Mouse (Mus musculus): ENCODE data around the gene Ubl5. TPM values are rescaled to one million over a fixed set of nuclear protein-coding genes. Genes with fewer than 3 reads are reported as not detected.
"Not testable (repeated sequence)": the region's sequence is repeated elsewhere in the genome, so short reads cannot be mapped to it uniquely, and the experiment has no call there.

Gene Ubl5
- total RNA-seq, 2 experiments from 2014 or later = 287 to 295 TPM

- no peak for DNase-seq (ENCODE audit: low spot score in 2 of 2)
Observed at GRCm38 (mm10) chr9:20653859-20654258, 11.2 kb downstream of the Ubl5 start.

GRCm38 (mm10) chr9:20657546-20657945 is 14.9 kb downstream of the Ubl5 start:
- no peak for DNase-seq (ENCODE audit: low spot score in 2 of 2)

GRCm38 (mm10) chr9:20662325-20662724 is 19.6 kb downstream of the Ubl5 start:
- peak; percentile 67 to 84 for DNase-seq (ENCODE audit: low spot score in 2 of 2)

- DNase-seq (ENCODE audit: low spot score in 2 of 2) = no peak
Observed at GRCm38 (mm10) chr9:20662874-20663273, 20.2 kb downstream of the Ubl5 start.

- DNase-seq (ENCODE audit: low spot score in 2 of 2) = peak; percentile 58 to 70
Observed at GRCm38 (mm10) chr9:20663956-20664355, 21.3 kb downstream of the Ubl5 start.

GRCm38 (mm10) chr9:20664366-20664765 is 21.7 kb downstream of the Ubl5 start:
- peak; percentile 50 to 79 for DNase-seq (ENCODE audit: low spot score in 2 of 2)

- DNase-seq (ENCODE audit: low spot score in 2 of 2) = no peak
Observed at GRCm38 (mm10) chr9:20664982-20665637, 22.4 kb downstream of the Ubl5 start.

- no peak for DNase-seq (ENCODE audit: low spot score in 2 of 2)
Observed at GRCm38 (mm10) chr9:20665925-20666324, 23.2 kb downstream of the Ubl5 start.

- no peak for DNase-seq (ENCODE audit: low spot score in 2 of 2)
Observed at GRCm38 (mm10) chr9:20666510-20667034, 23.9 kb downstream of the Ubl5 start.

GRCm38 (mm10) chr9:20668065-20668464 is 25.4 kb downstream of the Ubl5 start:
- no peak for DNase-seq (ENCODE audit: low spot score in 2 of 2)

GRCm38 (mm10) chr9:20672047-20672446 is 29.4 kb downstream of the Ubl5 start:
- DNase-seq (ENCODE audit: low spot score in 2 of 2) = no peak

GRCm38 (mm10) chr9:20677892-20678291 is 35.2 kb downstream of the Ubl5 start:
- no peak for DNase-seq (ENCODE audit: low spot score in 2 of 2)

- DNase-seq (ENCODE audit: low spot score in 2 of 2) = no peak
Observed at GRCm38 (mm10) chr9:20680378-20680958, 37.8 kb downstream of the Ubl5 start.

GRCm38 (mm10) chr9:20681546-20682388 is 39.1 kb downstream of the Ubl5 start:
- no peak for DNase-seq (ENCODE audit: low spot score in 2 of 2)

GRCm38 (mm10) chr9:20682389-20682722 is 39.7 kb downstream of the Ubl5 start:
- no peak for DNase-seq (ENCODE audit: low spot score in 2 of 2)

GRCm38 (mm10) chr9:20685081-20685861 is 42.6 kb downstream of the Ubl5 start:
- DNase-seq (ENCODE audit: low spot score in 2 of 2) = peak; percentile 30 to 43

GRCm38 (mm10) chr9:20689403-20689802 is 46.7 kb downstream of the Ubl5 start:
- no peak for DNase-seq (ENCODE audit: low spot score in 2 of 2)

- DNase-seq (ENCODE audit: low spot score in 2 of 2) = no peak
Observed at GRCm38 (mm10) chr9:20689913-20690312, 47.2 kb downstream of the Ubl5 start.

- not testable (repeated sequence) for DNase-seq (ENCODE audit: low spot score in 2 of 2)
Observed at GRCm38 (mm10) chr9:20690449-20690848, 47.8 kb downstream of the Ubl5 start.

- DNase-seq (ENCODE audit: low spot score in 2 of 2) = no peak
Observed at GRCm38 (mm10) chr9:20692863-20693262, 50.2 kb downstream of the Ubl5 start.

- DNase-seq (ENCODE audit: low spot score in 2 of 2) = no peak
Observed at GRCm38 (mm10) chr9:20694721-20695235, 52.1 kb downstream of the Ubl5 start.

Measured in layer of hippocampus, adult 18-20 months (tissue).